Mouse (Mus musculus) C2C12 (cell line): ENCODE data around the gene Tspo2.

Experiments used
- CTCF ChIP-seq: IDR thresholded peaks from one replicate; pipeline ENCODE4 v1.5.1; 2011; ENCODE audit not compliant: control insufficient read depth, insufficient read depth, insufficient read length
- MAX ChIP-seq: IDR thresholded peaks from one replicate; pipeline ENCODE4 v1.6.1; 2011; ENCODE audit warnings: mild to moderate bottlenecking, control low read depth
- MYOD1 ChIP-seq: IDR thresholded peaks from one replicate; pipeline ENCODE4 v1.6.1; 2011; ENCODE audit warnings: low read depth; ENCODE audit not compliant: control insufficient read depth, insufficient read length
- MYOG ChIP-seq: IDR thresholded peaks from one replicate; pipeline ENCODE4 v1.6.1; 2011; ENCODE audit not compliant: control insufficient read depth, insufficient read length; ENCODE audit errors: extremely low read depth
- USF1 ChIP-seq: IDR thresholded peaks from one replicate; pipeline ENCODE4 v1.6.1; 2011; ENCODE audit warnings: low read depth, mild to moderate bottlenecking, control low read depth, moderate library complexity

DNA sequence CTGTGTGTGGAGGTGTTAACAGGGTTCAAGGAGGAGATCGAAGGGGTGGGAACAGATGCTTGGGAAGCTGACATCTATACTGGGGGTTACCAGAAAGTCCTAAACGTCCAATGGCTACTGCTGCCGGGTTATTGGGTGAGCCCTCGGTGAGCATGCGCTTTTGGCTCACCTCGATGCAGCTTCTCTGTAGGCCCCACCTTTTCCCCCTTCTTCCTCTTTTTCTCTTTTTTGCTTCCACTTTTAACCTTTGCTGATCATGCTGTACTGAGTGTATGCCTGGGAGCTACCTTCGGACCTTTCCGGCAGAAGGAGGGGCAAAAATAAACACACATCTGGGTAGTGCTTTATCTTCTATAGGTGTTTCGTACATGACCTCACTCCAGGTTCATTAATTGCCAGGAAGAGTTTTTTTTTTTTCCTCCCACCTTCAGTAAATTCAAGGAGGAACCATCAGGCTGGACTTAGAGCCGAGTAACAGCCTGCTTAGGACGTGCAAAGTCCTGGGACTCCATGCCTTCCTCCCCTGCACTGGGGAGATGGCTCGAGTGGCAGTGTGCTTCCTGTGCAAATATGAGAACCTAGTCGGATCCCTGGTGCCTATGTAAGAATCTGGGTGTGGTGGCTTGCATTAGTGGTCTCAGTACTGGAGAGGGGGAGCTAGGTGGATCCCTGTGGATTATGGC, 6.8 kb upstream of the Tspo2 start:
- TF ChIP-seq CTCF (no peak), USF1 (no peak), MAX (no peak), MYOG (no peak), MYOD1 (no peak)
